Mouse (Mus musculus) midbrain, postnatal 0 days (tissue): ENCODE results near the gene D10Jhu81e. TPM values are rescaled to one million over a fixed set of nuclear protein-coding genes. Genes with fewer than 3 reads are reported as not detected.
"Not testable (repeated sequence)": the region's sequence is repeated elsewhere in the genome, so short reads cannot be mapped to it uniquely, and the experiment has no call there.

Source experiments
- ATAC-seq: fragments of 200-750 bp; cut with Nextera tagmentation; 2 replicates; pipeline ENCODE4 v1.8.0; 2017; ENCODE audit warnings: moderate number of reproducible peaks, mild to moderate bottlenecking, moderate TSS enrichment, moderate library complexity; ENCODE audit not compliant: low FRiP score
- DNase-seq: peaks from one replicate; pipeline ENCODE4 v3.0.0-alpha.2; 2015; ENCODE audit warnings: low spot score
- H3K27ac ChIP-seq: fragments of 300-500 bp; sonication (generic); 2 replicates; pipeline ENCODE4 v1.5.1; 2014; ENCODE audit warnings: low read depth, mild to moderate bottlenecking, low read length, mixed read lengths
- H3K27me3 ChIP-seq: fragments of 300-500 bp; sonication (generic); 2 replicates; pipeline ENCODE4 v1.6.1; 2014; ENCODE audit warnings: low read length, control low read depth, mixed read lengths; ENCODE audit not compliant: insufficient read depth
- H3K36me3 ChIP-seq: fragments of 300-500 bp; sonication (generic); 2 replicates; pipeline ENCODE4 v1.6.1; 2014; ENCODE audit warnings: low read length, control low read depth, mixed read lengths; ENCODE audit not compliant: insufficient read depth
- H3K4me1 ChIP-seq: fragments of 300-500 bp; sonication (generic); 2 replicates; pipeline ENCODE4 v1.6.1; 2014; ENCODE audit warnings: mild to moderate bottlenecking, control low read depth, antibody characterized with exemption, low read length, mixed read lengths; ENCODE audit not compliant: insufficient read depth
- H3K4me2 ChIP-seq: fragments of 300-500 bp; sonication (generic); 2 replicates; pipeline ENCODE4 v1.6.1; 2014; ENCODE audit warnings: low read depth, mild to moderate bottlenecking, low read length, mixed read lengths; ENCODE audit not compliant: poor library complexity, severe bottlenecking
- H3K4me3 ChIP-seq: fragments of 300-500 bp; sonication (generic); 2 replicates; pipeline ENCODE4 v1.5.1; 2014; ENCODE audit warnings: low read depth, mild to moderate bottlenecking, low read length, moderate library complexity
- H3K9ac ChIP-seq: fragments of 300-500 bp; sonication (generic); replicated peaks from 2 replicates; pipeline ENCODE4 v1.6.1; 2014; ENCODE audit warnings: mild to moderate bottlenecking, low read length, moderate library complexity, mixed read lengths; ENCODE audit not compliant: poor library complexity, severe bottlenecking
- H3K9me3 ChIP-seq: fragments of 300-500 bp; sonication (generic); 2 replicates; pipeline ENCODE4 v1.6.1; 2016; ENCODE audit warnings: low read length, control low read depth
- CTCF ChIP-seq: IDR thresholded peaks from 2 replicates; pipeline ENCODE4 v1.5.1; 2016; ENCODE audit warnings: antibody characterized with exemption, mild to moderate bottlenecking
- WGBS: fragments of 180-500 bp; shearing (Covaris S2); extraction: QIAGEN DNeasy Blood & Tissue Kit; methylation state at CpG from one replicate; pipeline ENCODE4 v1.1.7; 2014; 5-methylcytosine and 5-hydroxymethylcytosine counted together
- polyA plus RNA-seq: library from polyadenylated mRNA; unstranded; fragments of >200 nt; fragmentation: Nextera tagmentation; extraction: Ambion mirVana; gene quantifications from 2 replicates; pipeline ENCODE4 v1.2.1, GENCODE M21; 2015
- total RNA-seq: library from RNA; depleted of rRNA; stranded (reverse); fragments of >200 nt; gene quantifications from 2 replicates; pipeline ENCODE4 v1.2.3, GENCODE M21; 2014

Gene D10Jhu81e
- total and polyA plus RNA-seq, 2 experiments from 2014 or later, result 24.1 to 119 TPM

GRCm38 (mm10) chr10:78192933-78193332 is 23.4 kb upstream of the D10Jhu81e start:
- TF ChIP-seq CTCF, result no peak
- Histone ChIP-seq H3K4me2 (no peak overlapping the region), H3K9me3 (no peaks in the 10 kb centered on the region), H3K36me3 (peaks cover 95% of the 10 kb centered on the region), H3K27ac (no peak overlapping the region), H3K4me1 (no peaks in the 10 kb centered on the region), H3K27me3 (no peaks in the 10 kb centered on the region), H3K9ac (no peak overlapping the region), H3K4me3 (no peak overlapping the region)
- no peak for DNase-seq
- WGBS, result 94% methylated on average over 5 of the region's 5 CpGs
- no peak for ATAC-seq

- 94% methylated on average over 4 of the region's 4 CpGs for WGBS
- H3K36me3 ChIP-seq, result peaks cover 57% of the 10 kb centered on the region
- DNase-seq, H3K27me3 ChIP-seq, H3K27ac ChIP-seq, H3K9ac ChIP-seq, H3K4me1 ChIP-seq, H3K4me3 ChIP-seq, H3K4me2 ChIP-seq, ATAC-seq, H3K9me3 ChIP-seq: not testable (repeated sequence)
Measured at GRCm38 (mm10) chr10:78186076-78186475, 16.5 kb upstream of the D10Jhu81e start.

DNA sequence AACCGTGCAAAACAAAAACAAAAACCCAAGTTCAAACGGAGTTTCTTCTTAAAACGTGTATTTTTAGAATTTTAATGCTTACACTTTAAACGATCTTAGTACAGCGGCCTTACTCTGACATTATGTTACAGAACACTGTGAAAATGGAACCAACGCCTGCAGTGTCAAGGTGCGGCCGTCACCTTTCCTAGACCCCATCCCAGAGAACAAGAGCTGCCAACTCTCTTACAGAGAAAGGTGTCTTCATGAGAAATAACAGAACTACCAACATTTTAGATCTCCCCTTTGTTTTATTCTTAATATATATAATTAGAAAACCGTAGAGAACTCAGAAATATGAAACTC is 15.8 kb upstream of the D10Jhu81e start:
- ATAC-seq (peak; percentile 8; the same call in 1 of the 2 replicates), DNase-seq (no peak)
- Histone ChIP-seq H3K9ac (no peak overlapping the region), H3K4me1 (peaks cover 6% of the 10 kb centered on the region; the same call in 1 of the 2 replicates), H3K9me3 (no peaks in the 10 kb centered on the region), H3K4me2 (peak overlapping the region; percentile 97), H3K4me3 (peak overlapping the region; percentile 68), H3K36me3 (peaks cover 57% of the 10 kb centered on the region), H3K27me3 (no peaks in the 10 kb centered on the region), H3K27ac (peak overlapping the region; percentile 55)
- no peak; the same call in 1 of the 2 replicates for TF ChIP-seq CTCF
- 20% methylated on average over 9 of the region's 9 CpGs for WGBS

- peak; percentile 97 for DNase-seq
- peak; percentile 95 for ATAC-seq
- H3K4me2 ChIP-seq, result peak within 1 kb of the TSS; percentile 97
- peak within 1 kb of the TSS; percentile 60 for H3K9ac ChIP-seq
- H3K27me3 ChIP-seq, result no peaks in the 10 kb centered on the region
- H3K27ac ChIP-seq, result peak within 1 kb of the TSS; percentile 55
- H3K9me3 ChIP-seq, result no peaks in the 10 kb centered on the region
- H3K4me1 ChIP-seq, result peaks cover 6% of the 10 kb centered on the region; the same call in 1 of the 2 replicates
- H3K4me3 ChIP-seq, result peak within 1 kb of the TSS; percentile 68
- peaks cover 58% of the 10 kb centered on the region for H3K36me3 ChIP-seq
- TF ChIP-seq CTCF, result peak; percentile 32; the same call in 1 of the 2 replicates
- 2% methylated on average over 47 of the region's 47 CpGs for WGBS
Measured at GRCm38 (mm10) chr10:78184531-78185380, 15.2 kb upstream of the D10Jhu81e start, which contains the start of gene Pwp2. Gene Pwp2, minus strand, starts transcription at chr10:78185149.

DNA sequence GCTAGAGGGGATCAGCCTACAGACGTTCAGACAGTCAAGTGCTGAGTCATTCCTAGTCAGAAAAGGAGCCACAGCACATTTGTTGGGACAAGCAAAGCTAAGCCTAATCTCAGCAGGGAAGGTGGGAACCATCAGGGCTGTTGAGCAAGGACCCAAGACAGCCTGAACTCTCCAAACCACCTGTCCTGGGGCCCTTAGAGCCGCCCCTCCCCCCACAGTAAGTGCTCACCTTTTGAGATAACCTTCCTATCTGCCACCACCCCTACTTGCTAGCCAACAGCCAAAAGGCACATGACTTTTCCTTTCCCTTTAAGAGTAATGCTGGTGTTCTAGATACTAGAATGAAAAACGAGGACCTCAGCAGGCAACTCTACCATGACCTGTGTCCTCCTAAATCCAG is 14.0 kb upstream of the D10Jhu81e start:
- no peak overlapping the region for H3K4me2 ChIP-seq
- DNase-seq (no peak), ATAC-seq (no peak)
- H3K4me1 ChIP-seq, result peaks cover 6% of the 10 kb centered on the region; the same call in 1 of the 2 replicates
- H3K9ac ChIP-seq, result no peak overlapping the region
- peaks cover 58% of the 10 kb centered on the region for H3K36me3 ChIP-seq
- no peak overlapping the region for H3K4me3 ChIP-seq
- TF ChIP-seq CTCF, result no peak
- H3K27ac ChIP-seq, result no peak overlapping the region
- no peaks in the 10 kb centered on the region for H3K9me3 ChIP-seq
- 88% methylated on average over 3 of the region's 3 CpGs for WGBS
- no peaks in the 10 kb centered on the region for H3K27me3 ChIP-seq

GRCm38 (mm10) chr10:78182321-78182720 is 12.7 kb upstream of the D10Jhu81e start:
- H3K4me2 ChIP-seq, result no peak overlapping the region
- WGBS, result 93% methylated on average over 17 of the region's 17 CpGs
- peaks cover 59% of the 10 kb centered on the region for H3K36me3 ChIP-seq

More at GRCm38 (mm10) chr10:78182321-78182720, 12.7 kb upstream of the D10Jhu81e start:
- Histone ChIP-seq H3K9ac (no peak overlapping the region), H3K27me3 (no peaks in the 10 kb centered on the region), H3K4me1 (peaks cover 6% of the 10 kb centered on the region; the same call in 1 of the 2 replicates), H3K4me3 (no peak overlapping the region), H3K9me3 (no peaks in the 10 kb centered on the region), H3K27ac (no peak overlapping the region)
- TF ChIP-seq CTCF, result no peak
- no peak for DNase-seq
- ATAC-seq, result no peak
